18 mouse cellular contexts compared by ENCODE assay signal in the genomic region with DNA sequence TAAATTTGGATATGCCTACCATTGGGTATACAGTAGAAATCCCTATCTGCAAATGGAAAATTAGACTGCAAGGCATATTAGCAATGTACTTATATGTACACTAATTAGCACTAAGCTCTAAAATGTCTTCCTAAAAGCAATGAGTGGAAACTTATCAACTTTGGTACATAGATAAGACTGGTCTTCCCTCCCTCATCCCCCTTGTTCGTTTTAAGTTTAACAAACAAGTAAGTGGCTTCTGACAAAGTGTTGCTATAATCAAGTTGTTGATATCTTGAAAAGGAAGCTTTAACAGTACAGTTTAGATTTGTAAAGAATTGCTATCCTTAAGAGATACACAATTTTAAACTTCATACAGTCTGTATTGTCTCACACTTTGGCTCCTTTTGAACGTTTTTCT.
DNase-seq lines count a peak whose midpoint lies in the region; TF ChIP-seq lines count a peak whose summit lies in the region.
"Had no signal": no experiment of that assay in that cellular context is flagged by ENCODE, and none has a peak within 500 bp of the region (broad histone marks: within the 10 kb centered on the region; RNA-seq: fewer than 3 reads in every experiment).

No protein-coding gene starts in this region.

- H3K9ac ChIP-seq in MEL (ENCODE audit: control insufficient read depth, low read depth, low read length, poor library complexity, severe bottlenecking): no peak overlapping the region

- peak; percentile 63 to 65; a peak in 3 of 4 replicates for TF ChIP-seq EP300 in MEL (IDR thresholded peaks at IDR 0.05; ENCODE audit: low read depth in 1 of 2, low read length in 2 of 2)

- H3K79me2 ChIP-seq in MEL (ENCODE audit: control insufficient read depth, insufficient read depth, low read length, poor library complexity): 0 out of 2 replicates have a peak, but pooled peaks cover 1% of the 10 kb centered on the region

- TF ChIP-seq CTCF in MEL (IDR thresholded peaks at IDR 0.05 in 2 of 3, conservative IDR thresholded peaks at IDR 0.05 in 1 of 3; ENCODE audit: control insufficient read depth in 1 of 3, insufficient read depth in 1 of 3, low read depth in 2 of 3, low read length in 3 of 3, poor library complexity in 1 of 3, severe bottlenecking in 1 of 3): no peak

- H3K27ac ChIP-seq in MEL (ENCODE audit: control insufficient read depth, low read depth, low read length): 0 out of 2 replicates have a peak overlapping the region, but pooled peaks have one; percentile 6

- no peaks in the 10 kb centered on the region for H3K27me3 ChIP-seq in MEL (ENCODE audit: control insufficient read depth in 1 of 2, insufficient read depth in 2 of 2, low read length in 2 of 2)
- H3K27me3 ChIP-seq: CH12.LX, Patski had no signal

- H3K4me3 ChIP-seq in MEL (ENCODE audit: control insufficient read depth in 1 of 2, insufficient read depth in 1 of 2, low read depth in 2 of 2, low read length in 2 of 2): no peak overlapping the region

- peaks cover 0 to 42% of the 10 kb centered on the region in 2 experiments; a peak in 2 of 4 replicates for H3K36me3 ChIP-seq in MEL (ENCODE audit: control insufficient read depth in 1 of 2, insufficient read depth in 2 of 2, low read length in 2 of 2)

- peaks cover 16 to 25% of the 10 kb centered on the region in 2 experiments for H3K4me1 ChIP-seq in MEL (ENCODE audit: control insufficient read depth in 1 of 2, insufficient read depth in 2 of 2, low read length in 2 of 2)

- DNase-seq in MEL (ENCODE audit: low read depth, low spot score): peak; percentile 56
- no peak for DNase-seq in c-Kit-positive CD71-positive TER-119-positive erythroid progenitor cells, embryonic 14.5 days (ENCODE audit: low spot score)
- DNase-seq: adrenal gland, adult 2 months; adrenal gland, adult 8-10 months; adrenal gland, postnatal 10 days; adrenal gland, postnatal 14 days; adrenal gland, postnatal 25 days; adrenal gland, postnatal 36 days; B cell, adult 2 months; cerebellum, adult 11 months; cerebellum, adult 11-12 months; cerebellum, adult 18-20 months; cerebellum, adult 2 months; cerebellum, adult 8-10 months; cerebellum, adult 9-10 months had no signal

- no peak for TF ChIP-seq POLR2A in MEL (IDR thresholded peaks at IDR 0.05; ENCODE audit: control insufficient read depth in 1 of 2, insufficient read depth in 1 of 2, low read depth in 1 of 2, low read length in 2 of 2, poor library complexity in 1 of 2)

- TF ChIP-seq RAD21 in MEL (IDR thresholded peaks at IDR 0.05; ENCODE audit: low read depth, low read length): no peak

- H3K9me3 ChIP-seq in MEL (replicated peaks; ENCODE audit: insufficient read depth, low read length): no peaks in the 10 kb centered on the region
- H3K9me3 ChIP-seq: G1E had no signal

TF ChIP-seq in MEL, 35 proteins besides CTCF, POLR2A, EP300 and RAD21:
- TF ChIP-seq ZNF384 (IDR thresholded peaks at IDR 0.05; ENCODE audit: low read depth, low read length) (no peak), UBTF (IDR thresholded peaks at IDR 0.05; ENCODE audit: borderline replicate concordance, insufficient read depth, low read depth, low read length) (no peak), BHLHE40 (IDR thresholded peaks at IDR 0.05; ENCODE audit: borderline replicate concordance, low read depth, low read length) (no peak), ETS1 (IDR thresholded peaks at IDR 0.05; ENCODE audit: low read depth, low read length) (peak; percentile 34; the same call in 1 of the 2 replicates), RCOR1 (IDR thresholded peaks at IDR 0.05; ENCODE audit: low read depth, low read length) (0 out of 2 replicates have a peak, but pooled peaks have one; percentile 30), GABPA (IDR thresholded peaks at IDR 0.05; ENCODE audit: low read depth, low read length) (no peak), SIN3A (IDR thresholded peaks at IDR 0.05; ENCODE audit: low read length) (0 out of 2 replicates have a peak, but pooled peaks have one; percentile 48), GATA1 (IDR thresholded peaks at IDR 0.05; ENCODE audit: low read depth, low read length) (peak; percentile 85), MAZ (IDR thresholded peaks at IDR 0.05; ENCODE audit: low read depth, low read length) (no peak)
